Mouse (Mus musculus) stomach, embryonic 14.5 days (tissue): ENCODE results near the gene Serpinb1a. TPM values are rescaled to one million over a fixed set of nuclear protein-coding genes. Genes with fewer than 3 reads are reported as not detected.
A peak's percentile ranks its signal among the peaks of the same experiment; 100 is the strongest.

Experiments used
- ATAC-seq: fragments of 200-750 bp; cut with Nextera tagmentation; 2 replicates; pipeline ENCODE4 v1.8.0; 2017; ENCODE audit warnings: low read depth, moderate TSS enrichment; ENCODE audit not compliant: insufficient number of reproducible peaks, insufficient read depth, low FRiP score
- H3K27ac ChIP-seq: fragments of 300-500 bp; sonication (generic); 2 replicates; pipeline ENCODE4 v1.5.1; 2014; ENCODE audit warnings: mild to moderate bottlenecking, low read length, moderate library complexity, mixed read lengths
- H3K27me3 ChIP-seq: fragments of 300-500 bp; sonication (generic); 2 replicates; pipeline ENCODE4 v1.6.1; 2014; ENCODE audit warnings: low read length, control low read depth, mixed read lengths; ENCODE audit not compliant: control insufficient read depth, insufficient read depth
- H3K36me3 ChIP-seq: fragments of 300-500 bp; sonication (generic); 2 replicates; pipeline ENCODE4 v1.6.1; 2014; ENCODE audit warnings: mild to moderate bottlenecking, control low read depth, low read length, moderate library complexity, mixed read lengths; ENCODE audit not compliant: control insufficient read depth, insufficient read depth
- H3K4me1 ChIP-seq: fragments of 300-500 bp; sonication (generic); 2 replicates; pipeline ENCODE4 v1.6.1; 2014; ENCODE audit warnings: low read length, control low read depth, mixed read lengths; ENCODE audit not compliant: control insufficient read depth, insufficient read depth
- H3K4me2 ChIP-seq: fragments of 300-500 bp; sonication (generic); replicated peaks from 2 replicates; pipeline ENCODE4 v1.6.1; 2014; ENCODE audit warnings: low read depth, low read length, control low read depth
- H3K4me3 ChIP-seq: fragments of 300-500 bp; sonication (generic); 2 replicates; pipeline ENCODE4 v1.5.1; 2014; ENCODE audit warnings: low read depth, low read length, control low read depth
- H3K9ac ChIP-seq: fragments of 300-500 bp; sonication (generic); replicated peaks from 2 replicates; pipeline ENCODE4 v1.6.1; 2014; ENCODE audit warnings: low read depth, mild to moderate bottlenecking, control low read depth, low read length, moderate library complexity, mixed read lengths
- H3K9me3 ChIP-seq: fragments of 300-500 bp; sonication (generic); 2 replicates; pipeline ENCODE4 v1.6.1; 2016; ENCODE audit warnings: low read depth, low read length, control low read depth; ENCODE audit not compliant: control insufficient read depth
- WGBS: fragments of 180-500 bp; shearing (Covaris S2); extraction: QIAGEN DNeasy Blood & Tissue Kit; methylation state at CpG from one replicate; pipeline ENCODE4 v1.1.7; 2014; 5-methylcytosine and 5-hydroxymethylcytosine counted together
- polyA plus RNA-seq: library from polyadenylated mRNA; unstranded; fragments of >200 nt; fragmentation: Nextera tagmentation; extraction: Ambion mirVana; gene quantifications from 2 replicates; pipeline ENCODE4 v1.2.1, GENCODE M21; 2014

Serpinb1a gene
- polyA plus RNA-seq, 1 experiment from 2014 or later: 21.2 TPM

DNA sequence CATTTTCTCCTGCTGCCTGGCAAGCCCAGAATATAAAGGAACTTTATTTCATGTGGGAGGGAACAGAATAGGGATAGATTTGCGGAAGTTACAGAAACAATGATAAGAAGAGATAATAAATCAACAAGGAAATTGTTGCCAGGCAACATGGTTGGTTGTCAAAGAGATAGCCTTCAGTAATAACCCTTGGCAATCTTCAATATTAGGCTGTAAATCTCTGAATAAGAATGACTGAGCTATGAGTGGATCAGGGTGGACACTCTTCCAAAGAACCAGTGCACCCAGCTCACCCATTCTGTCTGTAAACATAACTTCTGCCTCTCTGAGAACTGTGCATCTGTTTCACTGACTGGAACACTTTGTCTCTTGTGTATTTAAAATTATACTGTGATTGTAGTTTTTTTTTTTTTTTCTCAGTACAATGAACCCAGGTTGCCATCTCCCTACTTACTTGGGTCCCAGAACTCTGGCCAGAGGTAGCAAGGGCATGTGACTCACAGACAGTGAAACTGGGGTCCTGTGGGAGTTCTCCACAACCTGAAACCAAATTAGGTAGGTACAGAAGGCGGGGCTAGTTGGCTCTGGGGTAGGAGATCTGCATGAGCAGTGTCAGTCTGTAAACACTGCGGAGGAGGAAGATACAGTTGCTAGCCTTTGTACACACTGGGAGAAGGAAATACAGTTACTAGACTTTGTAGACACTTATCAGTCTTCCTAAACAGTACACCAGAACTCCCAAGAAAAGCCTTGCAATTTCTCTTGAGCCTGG, 19.3 kb downstream of the Serpinb1a start:
- H3K9ac ChIP-seq: no peak overlapping the region

DNA sequence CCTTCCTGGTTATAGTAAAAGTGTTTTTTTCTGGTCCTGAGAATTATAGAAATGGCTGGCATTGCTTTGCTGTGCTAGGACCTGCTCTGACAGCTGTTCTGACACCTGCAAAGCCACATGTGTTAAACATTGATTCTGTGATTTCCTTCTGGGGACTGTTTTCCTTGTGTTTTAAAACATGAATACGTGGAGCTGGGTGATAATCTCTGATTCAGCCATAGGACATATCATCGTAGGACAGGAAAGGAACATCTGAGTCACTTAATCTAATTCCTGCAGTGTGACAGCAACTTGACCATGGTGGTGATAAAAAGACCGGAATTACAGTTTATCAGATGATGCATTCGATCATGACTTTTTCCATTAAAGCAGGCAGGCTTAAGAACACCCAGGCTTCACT, 22.1 kb downstream of the Serpinb1a start:
- no peaks in the 10 kb centered on the region for H3K27me3 ChIP-seq
- H3K9ac ChIP-seq: no peak overlapping the region
- no peaks in the 10 kb centered on the region for H3K4me1 ChIP-seq
- H3K4me2 ChIP-seq: no peak overlapping the region
- no peaks in the 10 kb centered on the region for H3K9me3 ChIP-seq
- no peak overlapping the region for H3K4me3 ChIP-seq
- no peak overlapping the region for H3K27ac ChIP-seq
- no peaks in the 10 kb centered on the region for H3K36me3 ChIP-seq
- ATAC-seq: no peak
- WGBS: 69% methylated on average over 4 of the region's 4 CpGs

More for the DNA sequence above, 19.3 kb downstream of the Serpinb1a start:
- H3K27me3 ChIP-seq: no peaks in the 10 kb centered on the region
- H3K27ac ChIP-seq: no peak overlapping the region
- H3K4me1 ChIP-seq: no peaks in the 10 kb centered on the region
- ATAC-seq: no peak
- H3K36me3 ChIP-seq: no peaks in the 10 kb centered on the region
- WGBS: 71% methylated on average over 3 of the region's 3 CpGs
- H3K4me3 ChIP-seq: no peak overlapping the region
- H3K9me3 ChIP-seq: no peaks in the 10 kb centered on the region
- H3K4me2 ChIP-seq: no peak overlapping the region

DNA sequence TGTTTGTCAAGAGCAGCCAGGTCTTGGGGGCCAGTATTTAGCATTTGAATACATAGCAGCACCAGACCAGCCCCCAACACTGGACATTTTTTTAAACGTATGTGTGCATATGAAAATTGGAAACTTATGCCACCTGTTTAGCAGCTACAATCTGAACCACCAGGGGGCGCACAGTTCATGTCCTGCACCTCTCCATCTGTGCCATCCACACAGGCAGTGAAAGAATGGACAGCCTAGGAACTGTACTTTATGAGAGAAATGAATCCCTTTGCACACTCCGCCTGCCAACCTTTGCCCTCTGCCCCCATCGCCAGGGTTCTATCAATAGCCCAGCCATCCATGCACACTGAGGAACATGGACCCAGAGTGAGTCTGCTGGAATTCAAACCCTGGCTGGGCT, 23.0 kb downstream of the Serpinb1a start:
- H3K4me2 ChIP-seq: no peak overlapping the region
- no peaks in the 10 kb centered on the region for H3K27me3 ChIP-seq
- no peak overlapping the region for H3K27ac ChIP-seq
- WGBS: 53% methylated on average over 4 of the region's 4 CpGs
- ATAC-seq: peak; percentile 23; the same call in 1 of the 2 replicates
- H3K36me3 ChIP-seq: no peaks in the 10 kb centered on the region
- H3K4me1 ChIP-seq: no peaks in the 10 kb centered on the region
- H3K4me3 ChIP-seq: no peak overlapping the region
- H3K9ac ChIP-seq: no peak overlapping the region
- H3K9me3 ChIP-seq: no peaks in the 10 kb centered on the region

DNA sequence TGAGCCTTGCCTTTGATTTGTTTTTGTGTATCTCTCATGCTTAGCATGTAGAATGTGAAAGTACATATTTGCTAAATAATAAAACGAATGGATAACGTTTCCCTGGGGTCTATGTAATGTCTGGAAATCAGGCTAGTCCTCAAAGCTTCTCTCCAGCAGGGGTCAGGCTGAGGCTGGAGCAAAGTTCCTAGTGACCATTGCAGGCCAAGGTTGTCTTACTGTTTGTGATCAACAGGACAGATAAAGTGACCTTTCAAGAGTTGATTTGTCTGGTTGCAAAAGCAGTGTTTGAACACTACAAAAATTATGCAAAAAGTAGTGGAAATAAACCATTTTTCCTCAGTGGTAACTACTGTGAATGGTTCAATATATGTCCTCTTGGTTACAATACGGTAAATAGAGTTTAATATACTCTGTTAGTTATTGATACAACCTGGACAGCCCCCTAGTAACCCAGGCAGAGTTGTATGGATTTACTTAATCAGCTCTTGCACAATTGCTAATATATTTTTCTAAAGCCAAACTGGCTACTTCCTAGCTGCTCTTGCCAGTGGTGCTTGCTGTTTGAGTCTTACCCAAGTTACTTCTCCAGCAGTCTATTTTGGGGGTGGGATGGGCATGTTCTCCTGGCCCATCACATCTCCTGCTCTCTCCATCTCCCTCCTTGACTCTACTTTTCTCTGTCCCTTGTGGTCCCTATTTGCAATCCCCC, 23.7 kb downstream of the Serpinb1a start:
- WGBS: 82% methylated on average over 3 of the region's 3 CpGs

DNA sequence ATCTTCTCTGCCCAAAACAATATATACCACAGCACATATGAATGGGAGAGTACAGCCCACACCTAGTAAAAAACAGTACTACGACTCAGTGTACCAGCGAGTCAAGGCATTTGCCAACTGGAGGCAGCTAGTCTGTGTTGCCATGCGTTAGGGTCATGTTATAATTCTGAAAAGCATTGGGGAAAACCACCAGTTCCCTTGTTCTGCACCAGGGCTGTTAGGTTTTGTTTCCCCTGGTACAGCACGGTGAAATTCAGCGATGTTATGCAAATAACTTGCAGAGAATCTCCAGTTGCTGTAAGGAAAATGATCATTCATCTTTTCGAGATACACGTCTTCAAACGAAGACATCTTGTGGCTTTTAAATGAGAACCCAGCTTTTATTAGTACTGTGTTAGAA, 25.4 kb downstream of the Serpinb1a start:
- Histone ChIP-seq H3K4me3 (no peak overlapping the region), H3K4me2 (no peak overlapping the region), H3K27me3 (no peaks in the 10 kb centered on the region), H3K4me1 (no peaks in the 10 kb centered on the region), H3K27ac (no peak overlapping the region), H3K9me3 (no peaks in the 10 kb centered on the region), H3K36me3 (peaks cover 10% of the 10 kb centered on the region; the same call in 1 of the 2 replicates), H3K9ac (no peak overlapping the region)
- ATAC-seq: no peak
- 85% methylated on average over 8 of the region's 8 CpGs for WGBS

More for the DNA sequence above, 23.7 kb downstream of the Serpinb1a start:
- Histone ChIP-seq H3K9me3 (no peaks in the 10 kb centered on the region), H3K4me2 (no peak overlapping the region), H3K4me3 (no peak overlapping the region), H3K4me1 (no peaks in the 10 kb centered on the region), H3K27me3 (no peaks in the 10 kb centered on the region), H3K27ac (no peak overlapping the region), H3K36me3 (no peaks in the 10 kb centered on the region), H3K9ac (no peak overlapping the region)
- ATAC-seq: no peak

DNA sequence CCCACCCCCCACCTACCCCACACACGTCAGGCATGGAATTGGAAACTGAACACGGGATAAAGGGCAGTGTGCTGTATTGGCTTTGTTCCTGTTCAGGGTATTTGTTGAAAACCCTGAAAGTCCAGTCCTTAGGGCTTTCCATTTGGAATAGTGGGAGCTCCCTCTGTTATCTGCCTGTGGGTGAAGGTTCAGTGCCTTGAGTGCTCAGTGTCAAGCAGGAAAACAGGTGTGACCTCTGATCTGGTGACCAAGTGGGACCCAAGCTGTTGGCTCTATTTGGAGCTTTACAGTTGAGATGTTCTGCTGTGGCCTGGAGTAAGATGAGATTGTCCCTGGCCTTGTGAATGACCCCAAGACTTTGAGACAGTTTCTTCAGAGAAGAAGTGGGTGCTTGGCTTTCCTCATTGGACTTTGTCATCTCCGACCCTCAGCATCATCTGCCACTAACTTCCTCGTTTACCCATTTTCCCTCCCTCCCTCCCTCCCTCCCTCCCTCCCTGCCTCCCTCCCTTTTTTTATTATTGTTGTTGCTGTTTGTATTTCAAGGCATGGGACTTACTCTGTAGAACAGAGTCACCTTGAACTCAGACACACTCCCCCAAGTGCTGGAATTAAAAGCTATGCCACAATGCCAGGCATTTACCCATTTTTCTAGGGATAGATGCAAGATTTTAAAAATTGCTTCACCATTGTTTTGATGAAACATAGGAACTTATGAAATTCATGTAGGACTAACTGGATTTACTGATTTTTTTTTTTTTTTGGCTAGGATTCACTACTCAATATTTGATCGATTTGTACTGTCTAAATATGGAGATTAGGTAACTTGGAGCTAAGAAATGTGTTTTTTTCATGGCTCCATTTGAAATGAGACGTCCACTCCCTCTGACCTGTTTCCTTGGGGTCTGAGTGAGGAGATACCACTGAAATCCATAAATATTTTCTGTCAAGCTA, 26.3 kb downstream of the Serpinb1a start:
- no peaks in the 10 kb centered on the region for H3K4me1 ChIP-seq
- no peaks in the 10 kb centered on the region for H3K27me3 ChIP-seq
- H3K9ac ChIP-seq: no peak overlapping the region
- H3K9me3 ChIP-seq: no peaks in the 10 kb centered on the region
- H3K4me2 ChIP-seq: no peak overlapping the region
- WGBS: 76% methylated on average over 6 of the region's 6 CpGs
- ATAC-seq: no peak
- H3K4me3 ChIP-seq: no peak overlapping the region
- no peak overlapping the region for H3K27ac ChIP-seq
- peaks cover 15% of the 10 kb centered on the region for H3K36me3 ChIP-seq

DNA sequence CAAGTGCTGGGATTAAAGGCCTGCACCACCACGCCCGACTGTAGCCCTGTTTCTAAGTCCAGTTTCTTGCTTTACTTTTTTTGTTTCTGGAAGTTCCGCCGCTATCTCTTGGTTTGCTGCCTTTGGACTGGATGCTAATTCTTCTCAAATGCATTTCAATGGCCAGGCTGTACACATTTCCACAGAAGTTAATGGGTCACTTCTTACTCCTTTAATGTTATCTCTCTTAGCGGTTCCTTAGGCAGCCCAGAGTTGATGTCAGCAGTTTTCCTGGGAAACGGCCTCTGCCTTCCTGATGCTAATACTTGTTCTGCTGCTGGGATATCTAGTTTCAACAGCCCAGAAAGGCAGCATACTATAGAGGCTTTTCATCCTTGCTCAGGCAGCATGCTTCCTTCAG, 27.9 kb downstream of the Serpinb1a start:
- H3K36me3 ChIP-seq: peaks cover 24% of the 10 kb centered on the region
- no peak overlapping the region for H3K27ac ChIP-seq
- H3K4me2 ChIP-seq: no peak overlapping the region
- H3K9ac ChIP-seq: no peak overlapping the region
- no peak overlapping the region for H3K4me3 ChIP-seq
- 80% methylated on average over 6 of the region's 6 CpGs for WGBS
- no peaks in the 10 kb centered on the region for H3K27me3 ChIP-seq
- H3K9me3 ChIP-seq: no peaks in the 10 kb centered on the region
- ATAC-seq: no peak
- no peaks in the 10 kb centered on the region for H3K4me1 ChIP-seq

DNA sequence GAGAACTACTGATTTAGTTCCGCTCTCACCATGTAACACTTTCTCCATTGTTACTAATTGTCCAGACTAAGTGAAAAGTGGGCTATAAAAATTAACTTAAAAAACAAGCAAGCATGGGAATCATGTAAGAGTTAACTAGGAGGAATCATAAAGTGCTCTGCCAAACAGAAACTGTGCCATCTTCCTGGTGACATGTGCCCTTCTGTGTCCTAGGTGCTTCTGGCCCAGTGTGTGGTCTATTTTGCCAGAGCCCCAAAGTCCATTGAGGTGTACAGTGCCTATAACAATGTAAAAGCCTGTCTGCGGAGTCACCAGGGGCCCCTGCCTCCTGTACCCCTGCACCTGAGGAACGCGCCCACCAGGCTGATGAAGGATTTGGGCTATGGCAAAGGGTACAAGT, 29.3 kb downstream of the Serpinb1a start:
- WGBS: 98% methylated on average over 4 of the region's 4 CpGs
- Histone ChIP-seq H3K4me2 (no peak overlapping the region), H3K36me3 (peaks cover 36% of the 10 kb centered on the region), H3K4me1 (no peaks in the 10 kb centered on the region), H3K9me3 (no peaks in the 10 kb centered on the region), H3K27ac (no peak overlapping the region), H3K27me3 (no peaks in the 10 kb centered on the region), H3K4me3 (no peak overlapping the region), H3K9ac (no peak overlapping the region)
- ATAC-seq: no peak
